10 mouse cellular contexts compared by ENCODE assay signal in genomic region chr6:95116513-95116912, GRCm38 (mm10). TPM values are rescaled to one million over a fixed set of nuclear protein-coding genes. Genes with fewer than 3 reads are reported as not detected.
DNase-seq lines count a peak whose midpoint lies in the region; ATAC-seq lines count a peak whose summit lies in the region.
"Had no signal": no experiment of that assay in that cellular context is flagged by ENCODE, and none has a peak within 500 bp of the region (broad histone marks: within the 10 kb centered on the region; RNA-seq: fewer than 3 reads in every experiment).

No protein-coding gene starts in this region.

- H3K4me2 ChIP-seq in heart, embryonic 13.5 days: peak overlapping the region; percentile 79
- peak overlapping the region; percentile 40 for H3K4me2 ChIP-seq in lung, embryonic 16.5 days (ENCODE audit: low read depth, low read length)
- H3K4me2 ChIP-seq in liver, embryonic 16.5 days (ENCODE audit: low read depth, low read length): peak overlapping the region; percentile 65

- H3K27me3 ChIP-seq in heart, embryonic 13.5 days (replicated peaks): peaks cover 7% of the 10 kb centered on the region
- H3K27me3 ChIP-seq in lung, embryonic 16.5 days (ENCODE audit: control insufficient read depth, insufficient read depth, low read depth, low read length): peaks cover 7% of the 10 kb centered on the region
- H3K27me3 ChIP-seq in liver, embryonic 16.5 days (ENCODE audit: control insufficient read depth, insufficient read depth, low read depth, low read length): no peaks in the 10 kb centered on the region
- H3K27me3 ChIP-seq: intestine, embryonic 15.5 days had no signal

- peak; percentile 3 for DNase-seq in cerebellum, adult 11 months
- no peak for DNase-seq in cerebellum, postnatal 10 days
- no peak for DNase-seq in heart, adult 9 months (ENCODE audit: low spot score in 2 of 2)
- DNase-seq in lung, postnatal 4 days: no peak
- no peak for DNase-seq in ovary, postnatal 36 days (ENCODE audit: low spot score)

- WGBS in heart, embryonic 13.5 days: 55% methylated on average over 8 of the region's 8 CpGs
- 49% methylated on average over 8 of the region's 8 CpGs for WGBS in lung, embryonic 16.5 days
- WGBS in liver, embryonic 16.5 days (ENCODE audit: insufficient replicate concordance): 45% methylated on average over 8 of the region's 8 CpGs

- H3K4me1 ChIP-seq in heart, embryonic 13.5 days: peaks cover 13% of the 10 kb centered on the region
- peaks cover 5% of the 10 kb centered on the region for H3K4me1 ChIP-seq in lung, embryonic 16.5 days (replicated peaks; ENCODE audit: control insufficient read depth, insufficient read depth, low read length)
- peaks cover 14% of the 10 kb centered on the region for H3K4me1 ChIP-seq in liver, embryonic 16.5 days (ENCODE audit: control insufficient read depth, low read depth, low read length)

- H3K4me3 ChIP-seq in heart, embryonic 13.5 days: no peak overlapping the region
- no peak overlapping the region for H3K4me3 ChIP-seq in lung, embryonic 16.5 days (ENCODE audit: low read length)
- H3K4me3 ChIP-seq in liver, embryonic 16.5 days (ENCODE audit: low read depth, low read length): no peak overlapping the region

- H3K27ac ChIP-seq in heart, embryonic 13.5 days (replicated peaks): no peak overlapping the region
- no peak overlapping the region for H3K27ac ChIP-seq in lung, embryonic 16.5 days (ENCODE audit: low read length)
- no peak overlapping the region for H3K27ac ChIP-seq in liver, embryonic 16.5 days (ENCODE audit: low read length)
- H3K27ac ChIP-seq: intestine, embryonic 15.5 days; stomach, postnatal 0 days had no signal

- peak overlapping the region; percentile 33 for H3K9ac ChIP-seq in heart, embryonic 13.5 days
- H3K9ac ChIP-seq in lung, embryonic 16.5 days (ENCODE audit: low read length): no peak overlapping the region
- no peak overlapping the region for H3K9ac ChIP-seq in liver, embryonic 16.5 days (ENCODE audit: low read depth, low read length)
- H3K9ac ChIP-seq: intestine, embryonic 15.5 days had no signal

- no peak for ATAC-seq in heart, embryonic 13.5 days (ENCODE audit: extremely low read depth, insufficient number of reproducible peaks, low FRiP score, low TSS enrichment)
- ATAC-seq in lung, embryonic 16.5 days (ENCODE audit: low read depth): no peak
- ATAC-seq in liver, embryonic 16.5 days (ENCODE audit: low read depth): no peak

- no peaks in the 10 kb centered on the region for H3K9me3 ChIP-seq in heart, embryonic 13.5 days
- H3K9me3 ChIP-seq in lung, embryonic 16.5 days (ENCODE audit: control insufficient read depth, low read length): no peaks in the 10 kb centered on the region
- no peaks in the 10 kb centered on the region for H3K9me3 ChIP-seq in liver, embryonic 16.5 days (replicated peaks; ENCODE audit: control insufficient read depth, low read length)
- H3K9me3 ChIP-seq: intestine, embryonic 15.5 days had no signal

- H3K36me3 ChIP-seq in heart, embryonic 13.5 days: no peaks in the 10 kb centered on the region; the same call in 1 of the 2 replicates
- no peaks in the 10 kb centered on the region for H3K36me3 ChIP-seq in lung, embryonic 16.5 days (ENCODE audit: control insufficient read depth, insufficient read depth, low read length)
- no peaks in the 10 kb centered on the region for H3K36me3 ChIP-seq in liver, embryonic 16.5 days (ENCODE audit: control insufficient read depth, insufficient read depth)
- H3K36me3 ChIP-seq: intestine, embryonic 15.5 days had no signal

RNA-seq across cellular contexts. Expression of gene Kbtbd8, which starts 0.5 kb away (rescaled TPM):
- polyA plus RNA-seq in heart, embryonic 13.5 days (2015; fragmentation: Nextera tagmentation; extraction: Ambion mirVana): 1.2 TPM in 2 replicates
- polyA plus RNA-seq in lung, embryonic 16.5 days (2015; fragmentation: Nextera tagmentation; extraction: Ambion mirVana): 1.5 and 2.2 TPM in 2 replicates
- 2.7 and 3.1 TPM in 2 replicates for polyA plus RNA-seq in liver, embryonic 16.5 days (2015; fragmentation: Nextera tagmentation; extraction: Ambion mirVana)
